Mouse (Mus musculus): ENCODE results near the gene Amigo2. TPM values are rescaled to one million over a fixed set of nuclear protein-coding genes. Genes with fewer than 3 reads are reported as not detected.
"Not testable (repeated sequence)": the region's sequence is repeated elsewhere in the genome, so short reads cannot be mapped to it uniquely, and the experiment has no call there.

The Amigo2 gene
- polyA plus RNA-seq, 1 experiment from 2014 or later: 7.9 TPM

DNA sequence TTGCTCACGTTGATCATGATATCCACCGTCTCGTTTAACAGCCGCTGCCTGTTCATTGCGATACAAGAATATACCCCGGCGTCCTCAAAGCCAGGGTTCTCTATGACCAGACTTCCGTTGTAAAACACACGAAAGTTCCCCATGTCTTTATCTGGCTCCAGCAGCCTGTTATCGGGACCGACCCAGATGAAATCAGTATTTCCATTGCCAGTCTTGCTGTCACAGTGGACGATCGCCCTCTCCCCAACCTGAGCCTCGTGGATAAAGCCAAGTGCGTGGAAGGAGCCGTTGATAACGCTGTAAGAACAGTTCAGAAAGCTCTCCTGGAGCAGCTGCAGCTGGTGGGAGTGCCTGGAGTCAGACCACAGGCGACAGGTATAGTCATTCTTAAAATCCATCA lies 1.7 kb downstream of the Amigo2 start:
- Histone ChIP-seq H3K4me1 (peaks cover 16% of the 10 kb centered on the region; the same call in 1 of the 2 replicates), H3K27ac (replicated peaks) (no peak overlapping the region), H3K9ac (replicated peaks) (no peak overlapping the region), H3K4me3 (no peak overlapping the region), H3K9me3 (peaks cover 3% of the 10 kb centered on the region; the same call in 1 of the 2 replicates), H3K36me3 (no peaks in the 10 kb centered on the region), H3K27me3 (peaks cover 19% of the 10 kb centered on the region), H3K4me2 (replicated peaks) (no peak overlapping the region)
- WGBS: 88% methylated on average over 18 of the region's 18 CpGs
- ATAC-seq (ENCODE audit: low FRiP score, low read depth): no peak

- Histone ChIP-seq H3K4me2 (replicated peaks) (no peak overlapping the region), H3K9ac (replicated peaks) (no peak overlapping the region), H3K27ac (replicated peaks) (no peak overlapping the region), H3K4me3 (no peak overlapping the region), H3K9me3 (no peaks in the 10 kb centered on the region), H3K4me1 (no peaks in the 10 kb centered on the region), H3K27me3 (no peaks in the 10 kb centered on the region), H3K36me3 (no peaks in the 10 kb centered on the region)
- 55% methylated on average over 9 of the region's 9 CpGs for WGBS
- no peak for ATAC-seq (ENCODE audit: low FRiP score, low read depth)
These were observed 10.1 kb downstream of the Amigo2 start for GRCm38 (mm10) chr15:97236943-97237342.

- Histone ChIP-seq H3K4me2 (replicated peaks) (no peak overlapping the region), H3K27ac (replicated peaks) (no peak overlapping the region), H3K9me3 (peaks cover 5% of the 10 kb centered on the region), H3K9ac (replicated peaks) (no peak overlapping the region), H3K36me3 (no peaks in the 10 kb centered on the region), H3K4me1 (no peaks in the 10 kb centered on the region), H3K27me3 (no peaks in the 10 kb centered on the region), H3K4me3 (no peak overlapping the region)
- WGBS: 37% methylated on average over 7 of the region's 7 CpGs
- no peak for ATAC-seq (ENCODE audit: low FRiP score, low read depth)
These were observed 11.9 kb downstream of the Amigo2 start for GRCm38 (mm10) chr15:97235183-97235582.

GRCm38 (mm10) chr15:97234076-97234475 lies 13.0 kb downstream of the Amigo2 start:
- Histone ChIP-seq H3K4me2 (replicated peaks) (no peak overlapping the region), H3K9me3 (peaks cover 5% of the 10 kb centered on the region), H3K4me1 (no peaks in the 10 kb centered on the region), H3K27me3 (no peaks in the 10 kb centered on the region), H3K9ac (replicated peaks) (no peak overlapping the region), H3K27ac (replicated peaks) (no peak overlapping the region), H3K36me3 (no peaks in the 10 kb centered on the region), H3K4me3 (no peak overlapping the region)
- no peak for ATAC-seq (ENCODE audit: low FRiP score, low read depth)
- 96% methylated on average over 6 of the region's 6 CpGs for WGBS

GRCm38 (mm10) chr15:97229494-97230077 lies 17.5 kb downstream of the Amigo2 start:
- Histone ChIP-seq H3K4me2 (replicated peaks) (no peak overlapping the region), H3K4me3 (no peak overlapping the region), H3K9ac (replicated peaks) (no peak overlapping the region), H3K4me1 (no peaks in the 10 kb centered on the region), H3K27me3 (no peaks in the 10 kb centered on the region), H3K36me3 (no peaks in the 10 kb centered on the region), H3K27ac (replicated peaks) (no peak overlapping the region), H3K9me3 (peaks cover 5% of the 10 kb centered on the region)
- no peak for ATAC-seq (ENCODE audit: low FRiP score, low read depth)
- 86% methylated on average over 11 of the region's 11 CpGs for WGBS

- Histone ChIP-seq H3K9ac (replicated peaks) (no peak overlapping the region), H3K4me1 (no peaks in the 10 kb centered on the region), H3K4me3 (no peak overlapping the region), H3K4me2 (replicated peaks) (no peak overlapping the region), H3K9me3 (0 out of 2 replicates have a peak, but pooled peaks cover 5% of the 10 kb centered on the region), H3K27me3 (no peaks in the 10 kb centered on the region), H3K27ac (replicated peaks) (no peak overlapping the region), H3K36me3 (no peaks in the 10 kb centered on the region)
- WGBS: 76% methylated on average over 8 of the region's 8 CpGs
- no peak for ATAC-seq (ENCODE audit: low FRiP score, low read depth)
These were observed 23.1 kb downstream of the Amigo2 start for GRCm38 (mm10) chr15:97224003-97224402.

DNA sequence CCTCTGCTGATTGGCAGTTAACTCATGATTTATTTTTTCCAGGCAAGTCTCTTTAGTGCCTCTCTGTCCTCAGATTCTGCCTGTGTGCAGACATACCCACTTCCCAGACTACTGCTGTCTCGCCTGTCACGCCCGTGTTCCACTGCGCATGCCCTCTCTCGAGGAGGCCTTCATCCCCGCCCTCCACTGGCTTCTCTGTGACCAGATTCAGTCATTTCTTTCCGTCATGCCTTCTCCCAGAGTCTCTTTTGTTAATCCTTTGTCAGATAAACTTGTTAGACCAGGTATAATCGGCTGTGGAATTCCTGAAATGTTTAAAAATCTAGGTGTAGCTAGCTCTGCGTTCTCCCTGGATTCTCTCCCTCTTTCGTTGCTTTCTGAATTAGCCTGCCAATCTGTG lies 23.7 kb downstream of the Amigo2 start:
- no peak for ATAC-seq (ENCODE audit: low FRiP score, low read depth)
- no peak overlapping the region for H3K27ac ChIP-seq (replicated peaks)
- no peaks in the 10 kb centered on the region for H3K27me3 ChIP-seq
- no peak overlapping the region for H3K9ac ChIP-seq (replicated peaks)
- H3K36me3 ChIP-seq: no peaks in the 10 kb centered on the region
- no peak overlapping the region for H3K4me3 ChIP-seq
- WGBS: 89% methylated on average over 10 of the region's 10 CpGs
- no peak overlapping the region for H3K4me2 ChIP-seq (replicated peaks)
- H3K4me1 ChIP-seq: no peaks in the 10 kb centered on the region
- H3K9me3 ChIP-seq: 0 out of 2 replicates have a peak, but pooled peaks cover 5% of the 10 kb centered on the region

- no peak overlapping the region for H3K9ac ChIP-seq (replicated peaks)
- no peak overlapping the region for H3K4me3 ChIP-seq
- H3K9me3 ChIP-seq: no peaks in the 10 kb centered on the region
- H3K4me1 ChIP-seq: no peaks in the 10 kb centered on the region
- WGBS: 92% methylated on average over 5 of the region's 5 CpGs
- H3K4me2 ChIP-seq (replicated peaks): no peak overlapping the region
- H3K27ac ChIP-seq (replicated peaks): no peak overlapping the region
- no peaks in the 10 kb centered on the region for H3K36me3 ChIP-seq
- ATAC-seq (ENCODE audit: low FRiP score, low read depth): no peak
- H3K27me3 ChIP-seq: no peaks in the 10 kb centered on the region
These were observed 30.2 kb downstream of the Amigo2 start for GRCm38 (mm10) chr15:97216843-97217242.

DNA sequence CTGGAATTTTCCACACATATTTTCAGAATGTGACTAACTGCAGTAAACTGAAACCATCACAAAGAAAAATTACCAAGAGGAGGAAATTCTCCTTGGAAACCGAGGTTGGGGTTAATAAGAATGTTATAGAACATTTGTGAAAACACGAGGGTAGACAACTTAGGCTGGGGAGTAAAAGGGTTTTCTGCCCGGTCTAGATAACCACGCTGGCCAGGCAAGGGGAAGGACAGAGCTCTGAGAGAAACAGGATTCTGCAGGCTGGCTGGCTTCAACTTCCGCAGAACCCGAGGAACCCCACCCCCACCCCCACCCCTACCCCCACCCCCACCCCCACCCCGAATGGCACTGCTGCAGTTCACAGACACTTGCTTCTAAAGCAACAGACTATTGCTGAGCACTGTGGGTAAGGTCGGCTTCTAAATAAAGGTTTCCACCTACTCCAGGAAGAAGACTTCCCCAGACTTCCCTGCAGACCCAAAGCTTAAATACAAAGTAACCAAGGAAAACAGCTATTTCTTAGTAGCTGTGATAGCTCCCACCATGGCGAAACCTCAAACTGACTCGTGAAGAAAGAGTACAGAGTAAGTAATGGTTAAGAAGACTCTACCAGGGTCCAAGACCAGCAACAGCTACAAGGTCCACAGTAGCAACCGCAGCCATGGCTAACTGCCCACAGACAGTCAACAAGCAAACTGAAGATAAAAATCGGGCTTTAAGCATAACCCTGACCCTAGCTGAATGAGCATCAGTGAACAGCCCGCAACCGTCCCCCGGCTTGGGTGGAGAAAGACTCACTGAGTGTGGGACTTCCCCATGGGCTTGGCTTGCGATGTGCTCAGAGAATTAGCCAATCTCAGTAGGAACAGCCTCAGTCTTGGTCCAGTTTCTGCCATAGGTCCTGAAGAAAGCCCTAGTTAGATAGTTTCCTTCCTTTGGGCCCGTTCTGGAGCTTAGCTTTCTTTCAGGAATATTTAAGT lies 34.3 kb downstream of the Amigo2 start:
- WGBS: 85% methylated on average over 17 of the region's 17 CpGs

GRCm38 (mm10) chr15:97209754-97210153 lies 37.3 kb downstream of the Amigo2 start:
- not testable (repeated sequence) for H3K4me3 ChIP-seq; H3K4me2 ChIP-seq (replicated peaks); H3K9ac ChIP-seq (replicated peaks); H3K27ac ChIP-seq (replicated peaks); H3K27me3 ChIP-seq; H3K9me3 ChIP-seq; ATAC-seq (ENCODE audit: low FRiP score, low read depth); H3K36me3 ChIP-seq; H3K4me1 ChIP-seq
- WGBS: 96% methylated on average over 3 of the region's 3 CpGs

More for the DNA sequence above, 34.3 kb downstream of the Amigo2 start:
- no peaks in the 10 kb centered on the region for H3K36me3 ChIP-seq
- no peak for ATAC-seq (ENCODE audit: low FRiP score, low read depth)
- no peak overlapping the region for H3K27ac ChIP-seq (replicated peaks)
- no peaks in the 10 kb centered on the region for H3K9me3 ChIP-seq
- H3K9ac ChIP-seq (replicated peaks): no peak overlapping the region
- no peaks in the 10 kb centered on the region for H3K27me3 ChIP-seq
- H3K4me1 ChIP-seq: no peaks in the 10 kb centered on the region
- no peak overlapping the region for H3K4me2 ChIP-seq (replicated peaks)
- no peak overlapping the region for H3K4me3 ChIP-seq

DNA sequence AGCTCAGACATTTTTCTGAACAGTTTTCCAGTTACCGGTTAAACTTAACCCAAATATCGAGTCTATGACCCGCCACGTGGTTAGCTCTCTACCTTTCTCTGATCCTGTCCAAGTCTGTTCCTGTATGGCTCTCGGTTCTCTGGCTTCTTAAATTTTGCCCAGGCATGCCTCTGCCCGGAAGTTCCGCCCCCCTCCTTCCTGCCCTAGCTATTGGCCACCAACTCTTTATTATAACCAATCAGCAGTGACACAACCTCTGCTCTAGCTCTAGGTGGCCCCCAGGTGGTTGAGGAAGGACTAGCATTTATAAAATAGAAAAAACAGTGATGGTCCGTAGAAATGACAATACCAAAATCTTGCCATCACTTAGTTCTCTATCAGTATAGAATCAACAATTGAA lies 40.6 kb downstream of the Amigo2 start:
- Histone ChIP-seq H3K27me3 (no peaks in the 10 kb centered on the region), H3K4me1 (no peaks in the 10 kb centered on the region), H3K4me2 (replicated peaks) (no peak overlapping the region), H3K27ac (replicated peaks) (no peak overlapping the region), H3K9me3 (no peaks in the 10 kb centered on the region), H3K4me3 (no peak overlapping the region), H3K36me3 (no peaks in the 10 kb centered on the region), H3K9ac (replicated peaks) (no peak overlapping the region)
- 95% methylated on average over 8 of the region's 8 CpGs for WGBS
- ATAC-seq (ENCODE audit: low FRiP score, low read depth): no peak

DNA sequence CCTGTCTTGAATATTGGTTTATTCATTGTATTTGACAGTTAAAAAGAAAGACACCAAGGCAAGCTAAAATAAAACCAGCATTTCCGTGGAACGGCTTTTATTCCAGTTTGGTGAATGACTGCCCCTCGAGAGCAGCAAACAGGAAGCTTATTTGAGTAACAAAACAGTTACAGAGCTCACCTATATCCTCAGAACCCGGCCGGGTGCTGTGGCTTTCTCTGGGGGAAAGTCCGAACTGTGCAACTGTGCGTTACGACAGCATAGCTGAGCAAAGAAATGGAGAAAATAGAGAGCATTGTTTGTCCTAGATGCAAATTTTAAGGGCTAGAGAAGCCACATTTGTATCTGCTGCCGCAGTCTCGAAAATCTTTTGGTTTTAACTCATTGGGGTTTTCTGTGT lies 41.3 kb downstream of the Amigo2 start:
- Histone ChIP-seq H3K9me3 (no peaks in the 10 kb centered on the region), H3K4me1 (no peaks in the 10 kb centered on the region), H3K27me3 (no peaks in the 10 kb centered on the region), H3K27ac (replicated peaks) (no peak overlapping the region), H3K4me3 (no peak overlapping the region), H3K36me3 (no peaks in the 10 kb centered on the region), H3K4me2 (replicated peaks) (no peak overlapping the region), H3K9ac (replicated peaks) (no peak overlapping the region)
- ATAC-seq (ENCODE audit: low FRiP score, low read depth): no peak
- WGBS: 89% methylated on average over 10 of the region's 10 CpGs

Data from midbrain, embryonic 12.5 days (tissue).